Mouse (Mus musculus) kidney, adult 11 months (tissue): ENCODE measurements around the gene Atp5g1.

ENCODE experiments used
- DNase-seq: peaks from one replicate; pipeline ENCODE4 v3.0.0; 2022

The Atp5g1 gene

GRCm38 (mm10) chr11:96071013-96071412 lies 4.5 kb downstream of the Atp5g1 start:
- DNase-seq, result no peak

GRCm38 (mm10) chr11:96070353-96070752 lies 5.1 kb downstream of the Atp5g1 start:
- DNase-seq, result no peak

- no peak for DNase-seq
Observed at GRCm38 (mm10) chr11:96068231-96068630, 7.2 kb downstream of the Atp5g1 start.

- DNase-seq, result peak; percentile 95
Observed at GRCm38 (mm10) chr11:96065215-96065911, 10.1 kb downstream of the Atp5g1 start, which contains the start of gene Ube2z. TSS of gene Ube2z (minus strand) at chr11:96065388.

- peak; percentile 36 for DNase-seq
Observed at GRCm38 (mm10) chr11:96064521-96065214, 10.8 kb downstream of the Atp5g1 start.

GRCm38 (mm10) chr11:96058309-96058708 lies 17.2 kb downstream of the Atp5g1 start:
- no peak for DNase-seq

- no peak for DNase-seq
Observed at GRCm38 (mm10) chr11:96050854-96051253, 24.6 kb downstream of the Atp5g1 start.

- DNase-seq, result no peak
Observed at GRCm38 (mm10) chr11:96049939-96050338, 25.5 kb downstream of the Atp5g1 start.

GRCm38 (mm10) chr11:96047469-96048373 lies 27.7 kb downstream of the Atp5g1 start:
- DNase-seq, result no peak

GRCm38 (mm10) chr11:96046793-96047192 lies 28.7 kb downstream of the Atp5g1 start:
- no peak for DNase-seq

- DNase-seq, result no peak
Observed at GRCm38 (mm10) chr11:96046028-96046427, 29.4 kb downstream of the Atp5g1 start.

- DNase-seq, result no peak
Observed at GRCm38 (mm10) chr11:96044803-96045567, 30.5 kb downstream of the Atp5g1 start.

- DNase-seq, result no peak
Observed at GRCm38 (mm10) chr11:96038560-96038959, 36.9 kb downstream of the Atp5g1 start.

- DNase-seq, result no peak
Observed at GRCm38 (mm10) chr11:96037499-96037898, 38.0 kb downstream of the Atp5g1 start.

- no peak for DNase-seq
Observed at GRCm38 (mm10) chr11:96035133-96035532, 40.3 kb downstream of the Atp5g1 start.

- peak; percentile 91 for DNase-seq
Observed at GRCm38 (mm10) chr11:96034596-96035052, 40.8 kb downstream of the Atp5g1 start, which contains the start of gene Snf8. TSS of gene Snf8 (plus strand) at chr11:96034885.

GRCm38 (mm10) chr11:96034116-96034515 lies 41.4 kb downstream of the Atp5g1 start:
- no peak for DNase-seq

- no peak for DNase-seq
Observed at GRCm38 (mm10) chr11:96033264-96033663, 42.2 kb downstream of the Atp5g1 start.

GRCm38 (mm10) chr11:96031701-96032100 lies 43.8 kb downstream of the Atp5g1 start:
- no peak for DNase-seq

- DNase-seq, result peak; percentile 76
Observed at GRCm38 (mm10) chr11:96030571-96030970, 44.9 kb downstream of the Atp5g1 start.

GRCm38 (mm10) chr11:96028130-96028529 lies 47.3 kb downstream of the Atp5g1 start:
- no peak for DNase-seq

GRCm38 (mm10) chr11:96020622-96021021 lies 54.8 kb downstream of the Atp5g1 start:
- no peak for DNase-seq
